Mouse (Mus musculus): Measurements from ENCODE around the gene E2f3.

GRCm38 (mm10) chr13:29985855-29986755 lies at the start of gene E2f3:
- no peak; the same call in 1 of the 2 replicates for TF ChIP-seq CTCF (IDR thresholded peaks at IDR 0.05; ENCODE audit: low read depth)
- TF ChIP-seq EP300 (IDR thresholded peaks at IDR 0.05; ENCODE audit: low read depth), result no peak
